Mouse (Mus musculus): Measurements from ENCODE around the gene Cdon.
"Not testable (repeated sequence)": the region's sequence is repeated elsewhere in the genome, so short reads cannot be mapped to it uniquely, and the experiment has no call there.

Cdon gene

DNA sequence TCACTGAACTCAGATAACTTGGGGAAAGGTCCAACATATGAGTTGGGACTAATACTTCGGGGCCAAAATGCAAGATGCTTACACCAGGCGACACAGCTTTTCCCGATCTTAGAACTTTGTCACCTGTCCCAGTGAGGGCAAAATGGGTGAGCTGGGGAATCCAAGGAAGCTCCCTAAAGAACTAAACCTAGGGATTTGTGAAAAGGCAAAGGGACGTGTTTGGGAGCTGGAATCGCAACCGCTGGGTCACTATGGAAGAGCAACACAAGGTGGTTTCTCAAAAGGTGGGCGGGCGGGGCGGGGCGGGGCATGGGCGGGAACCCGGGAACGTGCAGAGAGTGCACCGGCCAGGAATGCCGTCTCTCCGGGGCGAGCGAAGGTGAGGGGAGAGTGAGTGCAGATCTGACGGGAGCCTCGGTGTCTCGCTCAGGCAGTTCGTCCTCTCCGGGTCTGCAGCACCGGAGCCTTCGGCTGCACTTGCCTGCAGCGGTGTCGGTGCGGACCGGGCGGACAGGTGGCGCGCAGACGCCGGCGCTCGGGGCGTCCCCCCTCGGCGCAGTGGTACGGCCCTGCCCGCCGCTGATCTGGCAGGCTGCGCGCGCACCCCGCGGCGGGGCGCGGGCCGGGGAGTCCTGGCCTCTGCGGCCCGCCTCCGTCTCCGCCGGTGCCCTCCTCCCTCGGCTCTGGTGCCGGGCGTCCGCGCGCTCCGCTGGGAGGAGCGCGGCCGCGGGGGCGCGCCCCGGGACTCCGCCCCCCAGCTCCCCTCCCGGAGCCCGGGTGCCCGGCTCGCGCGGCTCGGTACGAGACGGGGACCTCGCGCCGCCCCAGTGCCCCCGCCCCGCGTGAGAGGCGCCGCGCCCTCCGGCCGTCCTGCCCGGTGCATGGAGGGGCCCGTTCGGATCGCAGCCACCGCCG, at the start of gene Cdon:
TSS of gene Cdon (plus strand) at position 324 of the 915 bp plus-strand sequence.
- DNase-seq, result peak; percentile 92

DNA sequence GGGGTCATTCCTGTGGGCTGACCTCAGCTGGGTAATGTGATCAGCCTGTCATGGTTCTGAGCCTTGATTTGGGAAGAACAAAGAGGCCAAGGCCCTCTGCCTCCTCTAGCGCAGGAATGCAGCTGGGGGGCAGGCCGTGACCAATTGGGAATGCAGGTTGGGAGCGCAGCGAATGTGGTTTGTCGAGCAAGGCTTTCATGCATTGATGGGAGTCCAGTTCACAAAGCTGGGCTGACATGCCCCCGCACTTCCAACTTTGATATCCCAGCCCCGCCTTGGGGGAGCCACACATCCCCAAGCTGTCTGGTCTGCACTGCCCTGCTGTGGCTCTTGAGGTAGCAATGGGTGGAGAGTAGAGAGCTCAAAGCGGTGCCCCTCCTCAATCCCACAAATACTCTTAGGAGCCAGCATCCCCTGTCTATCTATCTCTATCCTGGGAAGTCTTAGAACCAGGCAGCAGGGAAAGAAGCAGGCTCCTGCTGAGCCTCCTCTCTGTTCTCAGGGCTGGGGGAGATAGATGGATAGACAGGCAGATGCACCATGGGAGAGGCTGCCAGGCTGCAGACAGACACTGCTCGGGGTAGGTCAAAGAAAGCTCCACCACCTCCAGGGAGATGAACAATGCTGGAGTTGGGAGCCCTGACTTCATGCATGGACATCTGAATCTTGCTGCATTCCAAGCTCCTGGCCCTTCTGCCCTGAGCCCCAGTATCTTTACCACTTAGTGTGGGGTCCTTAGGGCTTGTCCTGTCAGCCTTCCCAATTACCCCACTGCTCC, 48.4 kb upstream of the Cdon start:
- no peak for DNase-seq

DNA sequence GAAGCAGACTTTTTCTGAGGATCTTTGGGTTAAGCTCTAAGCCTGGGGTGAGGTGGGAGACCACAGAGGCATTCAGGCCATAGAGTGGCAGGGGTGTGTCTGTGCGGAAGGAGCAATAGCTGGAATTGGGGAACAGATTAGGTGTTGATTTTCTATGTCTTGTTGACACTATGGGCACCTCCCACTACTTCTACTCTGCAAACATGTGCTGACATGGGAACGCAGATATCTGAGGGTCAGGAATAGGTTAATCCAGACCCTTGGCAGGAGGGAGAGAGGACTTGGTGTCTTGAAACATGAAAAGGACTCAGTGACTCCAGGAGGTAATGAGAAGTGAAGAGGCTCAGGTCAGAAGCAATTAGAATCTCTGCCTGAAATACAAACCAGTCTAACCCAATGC, 43.0 kb upstream of the Cdon start:
- no peak for DNase-seq

DNA sequence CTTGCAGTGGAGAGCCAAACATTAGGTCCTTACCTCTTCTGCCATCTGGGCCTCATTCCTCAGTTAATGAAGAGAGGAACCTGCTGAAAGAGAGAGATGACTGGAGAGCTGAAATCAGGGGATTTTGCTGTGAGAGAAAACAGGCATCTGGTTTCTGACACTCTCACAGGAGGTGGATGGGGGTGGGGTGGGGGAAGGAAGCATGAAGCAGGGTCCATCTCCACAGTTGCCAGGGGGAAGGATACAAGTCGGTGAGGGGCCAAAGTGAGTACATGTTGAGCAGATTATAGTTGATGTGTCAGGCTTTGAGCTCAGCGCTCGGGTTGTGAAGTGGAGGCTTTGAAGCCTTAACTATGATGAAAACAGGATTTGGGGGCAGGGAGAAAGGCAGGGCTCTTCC, 41.9 kb upstream of the Cdon start:
- DNase-seq, result no peak

DNA sequence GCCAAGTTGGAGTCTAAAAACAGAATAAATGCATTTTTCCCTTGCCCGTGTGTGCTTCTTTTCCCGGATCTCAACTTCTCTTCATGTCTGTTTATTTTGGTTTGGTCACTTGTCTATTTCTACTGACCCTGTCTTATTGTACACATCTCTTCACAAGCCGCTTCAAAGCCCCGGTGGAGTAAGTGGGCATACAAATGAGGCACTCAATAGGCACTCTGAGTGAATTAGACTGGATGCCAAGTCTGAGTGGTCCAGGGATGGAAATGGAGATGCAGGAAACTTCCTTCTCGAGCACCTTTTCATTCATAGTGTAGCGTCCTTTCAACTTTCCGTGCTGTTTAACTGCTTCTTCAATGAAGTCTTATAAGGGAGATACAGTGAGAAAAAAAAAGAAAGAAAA, 21.0 kb upstream of the Cdon start:
- no peak for DNase-seq

DNA sequence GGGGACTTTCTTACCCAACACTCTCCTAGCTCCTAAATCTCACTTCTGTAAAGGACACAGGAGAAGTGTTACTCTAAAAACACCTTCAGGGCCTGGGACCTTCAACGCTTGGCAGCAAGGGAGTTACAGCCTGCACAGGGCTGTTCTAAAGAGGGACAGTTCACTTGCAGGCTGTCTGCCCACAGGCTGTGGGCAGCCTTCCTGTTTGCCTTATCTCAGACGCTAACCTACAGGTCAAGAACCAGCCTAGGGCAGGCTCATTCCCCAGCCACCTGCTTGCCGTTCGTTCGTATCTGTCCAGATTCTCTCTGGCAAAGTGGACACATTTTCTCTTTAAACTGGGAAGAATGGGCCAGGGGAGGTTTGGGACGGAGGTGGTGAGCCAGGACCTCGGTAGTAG, 20.5 kb upstream of the Cdon start:
- no peak for DNase-seq

DNA sequence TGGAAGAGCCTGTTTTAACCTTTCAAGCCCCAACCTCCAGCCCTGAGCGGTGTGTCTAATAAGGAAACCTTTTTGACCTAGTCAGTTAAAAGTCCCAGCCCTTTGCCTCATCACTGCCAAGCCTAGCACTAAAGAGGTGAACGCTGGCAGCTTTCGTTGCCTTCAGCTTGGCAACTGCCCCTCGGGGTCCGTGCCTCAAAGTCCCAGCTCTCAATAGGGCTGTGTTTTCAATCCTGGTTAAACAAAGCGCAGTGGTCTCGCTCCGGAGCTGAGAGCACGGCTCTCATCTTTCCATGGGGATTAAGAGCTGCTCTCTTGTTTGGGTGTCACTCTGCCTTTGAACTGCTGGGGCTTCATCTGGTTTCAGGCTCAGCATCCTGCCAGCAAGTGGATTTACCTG, 20.1 kb upstream of the Cdon start:
- DNase-seq, result no peak

DNA sequence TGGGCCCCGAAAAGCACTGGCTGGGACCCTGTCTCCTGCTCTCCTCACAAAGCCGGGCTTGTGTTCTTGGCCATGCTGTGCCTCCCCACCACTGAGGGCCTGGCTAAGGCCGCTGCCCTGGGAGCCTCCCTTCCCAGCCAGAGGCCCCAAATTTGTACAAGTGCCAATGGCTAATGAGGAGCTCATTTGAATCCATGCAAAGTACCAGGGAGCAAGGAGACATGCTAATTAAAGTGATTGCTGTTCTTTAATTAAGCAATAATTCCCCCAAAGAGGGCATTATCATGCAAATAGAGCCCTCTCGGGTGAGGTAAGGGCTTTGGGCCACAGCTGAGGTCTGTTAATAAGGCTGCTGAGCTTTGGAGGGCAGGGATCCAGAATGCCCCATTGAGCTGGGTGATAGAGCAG, 18.3 kb upstream of the Cdon start:
- DNase-seq, result no peak

DNA sequence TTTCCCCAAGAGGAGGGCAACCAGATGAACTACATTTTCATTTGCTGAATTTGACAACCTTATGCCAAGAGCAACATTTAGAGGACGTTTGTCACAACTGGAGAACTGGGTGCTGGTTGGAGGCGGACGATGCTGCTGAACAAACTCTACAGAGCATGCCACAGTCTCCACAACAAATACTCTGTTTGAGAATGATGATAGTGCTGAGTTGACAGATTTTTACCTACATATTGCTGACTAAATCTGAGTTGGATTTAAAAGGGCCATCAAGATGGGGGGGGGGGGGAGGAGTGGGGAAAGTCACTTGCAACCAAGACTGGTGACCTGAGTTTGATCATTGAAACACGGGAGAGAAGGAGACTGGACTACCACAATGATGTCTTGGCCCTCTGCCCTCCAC, 17.4 kb upstream of the Cdon start:
- no peak for DNase-seq

DNA sequence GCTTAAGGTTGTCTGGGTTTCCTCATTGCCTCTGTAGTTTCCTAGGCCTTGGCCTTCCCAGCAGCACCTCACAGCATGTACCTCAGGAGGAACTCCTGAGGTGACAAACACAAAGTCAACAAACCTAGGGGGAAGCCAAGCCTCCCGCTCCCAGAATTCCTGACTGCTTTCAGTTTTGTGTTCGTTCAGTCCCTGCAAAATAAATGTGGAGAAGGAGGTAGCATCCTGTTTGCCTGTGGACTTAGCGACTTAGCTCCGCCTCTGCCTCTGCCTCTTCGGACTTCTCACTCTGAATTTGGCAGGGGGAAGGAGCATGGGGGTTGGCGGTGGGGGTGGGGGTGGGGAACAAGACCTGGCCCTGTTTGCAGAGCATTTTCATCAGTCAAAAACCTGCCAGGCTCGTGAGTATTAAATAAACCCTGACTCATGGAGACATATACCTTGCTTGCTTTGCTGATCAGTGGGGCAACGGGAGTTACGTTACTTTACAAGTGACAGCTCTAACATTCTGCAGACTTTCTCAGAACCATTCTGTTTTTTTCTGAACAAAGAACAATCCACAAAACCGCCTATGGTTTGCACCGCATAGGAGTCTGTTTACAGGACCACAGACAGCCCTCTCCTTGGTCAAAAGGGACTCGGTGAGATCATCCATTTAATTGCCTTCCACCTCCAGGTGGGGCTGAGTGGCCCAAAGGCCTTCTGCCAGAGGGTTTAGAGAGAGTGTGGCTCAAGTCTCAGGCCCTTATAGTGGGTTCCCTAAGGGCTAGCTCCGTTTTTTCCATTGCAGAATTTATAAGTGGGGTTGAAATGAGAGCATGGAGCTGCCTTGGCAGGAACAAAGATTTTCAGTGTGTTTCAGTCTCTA, 15.7 kb upstream of the Cdon start:
- no peak for DNase-seq

DNA sequence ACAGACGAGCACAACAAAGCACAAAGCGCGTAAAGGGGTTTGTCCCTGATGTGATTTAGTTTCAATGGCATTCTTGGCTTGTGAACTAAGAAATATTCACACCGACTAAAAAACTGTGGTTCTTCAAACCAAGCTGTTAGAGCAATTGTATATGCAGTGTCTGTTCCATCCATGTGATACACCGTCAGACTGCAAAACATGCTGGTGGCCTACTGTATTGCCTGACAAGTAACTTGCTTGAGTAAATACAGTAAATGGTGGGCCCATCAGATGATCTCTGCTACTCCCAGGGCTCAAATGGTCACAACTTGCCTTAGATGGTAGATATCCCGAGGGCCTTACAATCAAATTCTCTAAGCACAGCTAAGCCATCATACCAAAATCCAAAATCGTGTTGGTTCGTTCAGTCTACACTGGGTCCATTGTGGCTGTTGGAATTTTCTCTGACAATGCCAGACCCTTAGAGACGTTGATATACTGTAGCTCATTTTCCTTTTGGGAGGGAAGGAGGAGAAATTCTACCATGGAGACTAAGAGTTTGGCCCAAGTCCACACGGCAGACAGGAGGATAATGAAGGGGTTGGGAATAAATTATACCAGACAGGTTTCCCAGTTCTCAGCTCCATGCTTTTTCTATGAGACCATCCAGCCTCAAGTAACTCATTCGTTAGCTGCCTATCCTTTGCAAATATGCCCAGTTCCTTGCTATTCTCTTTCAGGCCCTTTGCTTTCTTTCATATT, 9.5 kb upstream of the Cdon start:
- no peak for DNase-seq

DNA sequence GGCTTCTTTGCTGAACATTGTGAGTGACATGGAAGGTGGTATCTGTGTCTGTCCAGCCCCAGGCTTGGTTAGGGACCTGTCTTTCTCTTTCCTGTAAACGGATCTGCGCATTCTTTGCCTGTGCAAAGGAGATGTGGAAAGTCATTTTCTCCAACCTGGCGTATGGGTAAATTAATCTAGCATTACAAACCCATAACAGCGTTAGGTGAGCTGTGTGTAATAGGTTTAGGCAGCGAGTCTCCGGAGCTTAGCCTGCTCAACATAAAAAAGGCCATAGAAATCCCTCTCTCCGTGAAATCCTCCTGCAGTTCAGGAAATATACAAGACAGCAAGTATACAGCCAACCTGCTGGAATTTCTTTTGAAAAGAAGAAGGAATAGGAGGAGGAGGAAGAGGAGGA, 9.0 kb upstream of the Cdon start:
- DNase-seq, result no peak

DNA sequence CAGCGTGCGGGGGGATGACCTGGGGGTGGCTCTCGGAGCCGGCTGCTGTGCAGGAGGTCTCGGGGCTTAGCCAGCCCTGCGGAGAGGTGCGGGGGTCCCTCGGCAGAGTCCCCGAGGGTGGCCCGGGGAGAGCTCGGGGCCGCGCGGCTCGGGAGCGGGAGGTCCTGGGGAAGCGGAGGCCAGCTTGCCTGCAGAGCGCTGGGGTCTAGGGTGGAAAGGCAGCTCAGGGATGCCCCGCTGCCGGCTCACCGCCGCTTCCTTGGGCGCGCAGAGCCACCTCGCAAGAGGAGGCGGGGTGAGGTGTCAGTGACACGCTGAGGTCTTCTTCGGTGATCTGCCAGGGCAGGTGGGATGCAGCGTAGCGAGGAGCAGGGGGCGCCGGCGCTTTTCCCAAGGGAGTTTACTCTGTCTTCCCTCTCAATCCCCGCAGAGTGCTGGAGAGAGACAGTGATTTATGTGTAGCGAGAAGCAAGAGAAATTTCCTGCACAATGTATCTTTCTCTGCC, 855 bp downstream of the Cdon start:
- peak; percentile 77 for DNase-seq

DNA sequence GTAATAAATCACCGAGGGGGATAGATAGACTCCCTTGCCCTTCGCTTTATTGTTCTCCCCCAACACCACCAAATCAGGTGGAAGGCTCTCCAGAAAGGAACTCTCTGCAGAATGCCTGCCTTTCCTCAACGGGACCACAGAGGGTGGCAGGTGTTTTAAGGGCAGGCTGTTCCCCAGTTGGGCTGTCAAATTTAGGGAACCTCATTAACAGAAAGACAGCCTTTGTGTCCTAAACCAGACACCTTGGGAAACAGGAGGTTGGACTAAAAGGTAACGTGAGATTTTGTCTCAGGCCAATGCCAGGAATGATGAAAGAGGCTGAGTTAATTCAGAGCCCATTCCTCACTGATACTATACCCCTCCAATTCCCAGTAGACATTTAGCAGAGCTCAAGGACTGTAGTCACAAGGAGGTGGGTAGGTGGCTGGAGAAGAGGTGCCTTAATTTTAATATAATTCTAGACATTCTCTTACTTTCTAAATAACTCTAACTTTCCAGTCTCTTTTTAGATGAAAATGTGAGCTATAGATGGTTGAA, 1.5 kb downstream of the Cdon start:
- no peak for DNase-seq

DNA sequence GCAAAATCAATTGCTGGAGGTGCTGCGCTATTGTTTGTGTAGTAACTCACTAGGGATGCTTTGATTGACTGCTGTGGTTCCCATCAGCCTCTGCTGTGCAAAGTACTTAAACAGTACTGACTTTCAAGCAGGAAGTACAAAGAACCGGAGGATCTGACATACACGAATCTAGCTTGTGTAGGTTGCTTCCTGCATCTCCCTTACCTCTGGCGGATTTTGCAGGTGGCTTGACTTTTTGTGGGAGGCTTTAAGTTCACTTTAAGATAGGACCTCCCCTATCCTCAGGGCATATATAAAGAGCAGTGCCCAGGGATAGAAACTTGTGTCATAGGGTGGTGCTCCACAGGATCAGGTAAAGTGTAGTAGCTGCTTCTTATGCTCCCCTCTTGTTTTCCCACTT, 2.3 kb downstream of the Cdon start:
- no peak for DNase-seq

DNA sequence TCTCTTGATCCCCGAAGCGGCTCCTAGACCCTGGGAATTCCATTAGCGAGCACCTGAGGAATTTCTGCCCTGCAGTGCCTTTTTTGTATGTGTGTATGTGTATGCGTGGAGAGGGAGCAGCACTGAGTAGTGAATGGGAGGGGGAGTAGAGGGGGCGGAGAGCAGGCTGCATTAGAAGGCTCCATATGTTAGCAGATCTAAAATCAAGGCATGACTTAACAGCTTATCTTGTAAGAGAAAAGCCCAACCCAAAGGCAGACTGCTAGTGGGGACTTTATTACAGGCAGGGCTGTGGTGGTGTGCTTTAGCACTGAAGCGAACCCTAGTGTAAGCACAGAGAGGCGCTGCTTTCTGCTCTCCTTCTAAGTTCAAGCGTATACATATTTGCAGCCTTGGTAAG, 3.7 kb downstream of the Cdon start:
- DNase-seq, result no peak

DNA sequence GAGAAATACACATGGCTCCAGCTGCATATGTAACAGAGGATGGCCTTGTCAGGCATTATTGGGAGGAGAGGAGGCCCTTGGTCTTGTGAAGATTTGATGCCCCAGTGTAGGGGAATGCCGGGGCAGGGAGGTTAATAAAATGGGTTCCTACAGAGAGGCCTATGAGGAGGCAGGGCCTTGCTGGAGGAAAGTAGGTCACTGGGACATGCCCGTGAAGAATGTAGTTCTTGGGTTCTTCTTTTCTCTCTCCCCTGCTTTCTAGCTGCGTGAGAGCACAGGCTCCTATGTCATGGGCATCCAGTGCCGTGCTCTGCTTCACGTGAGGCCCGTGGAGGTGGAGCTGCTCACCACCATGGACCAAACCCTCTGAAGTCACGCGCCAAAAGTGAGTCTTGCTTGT, 9.5 kb downstream of the Cdon start:
- DNase-seq, result no peak

DNA sequence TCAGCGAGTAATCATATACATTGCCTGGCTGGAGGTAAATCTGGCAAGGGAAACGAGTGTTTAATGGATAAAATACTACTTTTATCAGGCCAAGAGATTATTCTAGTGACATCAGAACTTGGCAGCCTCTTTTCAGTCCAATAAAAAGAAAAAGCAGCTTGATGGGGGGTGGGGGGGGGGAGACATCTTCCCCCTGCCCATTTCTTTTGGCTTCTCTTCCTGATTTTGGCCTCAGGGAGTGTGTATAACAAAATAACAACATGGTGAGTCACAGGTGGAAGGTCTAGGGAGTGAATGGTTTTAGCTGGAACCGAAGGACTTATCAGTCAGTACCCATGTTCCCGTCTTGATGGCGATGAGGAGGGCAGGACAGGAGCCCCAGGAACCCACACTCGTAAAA, 10.5 kb downstream of the Cdon start:
- DNase-seq, result no peak

DNA sequence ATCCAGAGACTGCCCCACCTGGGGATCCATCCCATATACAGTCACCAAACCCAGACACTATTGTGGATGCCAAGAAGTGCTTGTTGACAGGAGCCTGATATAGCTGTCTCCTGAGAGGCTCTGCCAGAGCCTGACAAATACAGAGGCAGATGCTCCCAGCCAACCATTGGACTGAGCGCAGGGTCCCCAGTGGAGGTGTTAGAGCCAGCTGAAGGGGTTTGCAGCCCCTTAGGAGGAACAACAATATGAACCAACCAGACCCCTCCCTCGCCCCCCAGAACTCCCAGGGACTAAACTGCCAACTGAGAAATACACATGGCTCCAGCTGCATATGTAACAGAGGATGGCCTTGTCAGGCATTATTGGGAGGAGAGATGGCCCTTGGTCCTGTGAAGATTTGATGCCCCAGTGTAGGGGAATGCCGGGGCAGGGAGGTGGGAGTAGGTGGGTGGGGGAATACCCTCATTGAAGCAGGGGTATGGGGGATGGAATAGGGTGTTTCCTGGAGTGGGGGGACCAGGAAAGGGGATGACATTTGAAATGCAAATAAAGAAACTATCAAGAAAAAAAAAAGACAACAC, 11.9 kb downstream of the Cdon start:
- DNase-seq, result not testable (repeated sequence)

DNA sequence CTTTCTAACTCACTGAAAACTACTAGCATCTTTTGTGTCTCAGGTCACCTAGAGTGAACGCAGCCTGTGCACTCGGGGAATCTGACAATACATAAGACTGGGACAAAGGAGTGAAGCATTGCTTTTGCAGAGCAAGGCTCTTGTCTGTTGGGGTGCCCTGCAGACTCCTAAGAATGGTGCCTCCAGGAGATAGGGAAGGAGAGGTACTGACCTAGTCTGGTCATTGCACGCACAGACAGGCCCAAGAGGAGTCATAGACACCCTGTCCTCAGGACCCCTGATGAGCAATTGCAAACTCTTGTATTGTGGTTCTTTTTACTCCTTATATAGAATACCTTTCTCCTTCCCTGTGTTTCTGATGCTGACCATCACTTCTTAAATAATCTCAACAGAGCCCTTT, 13.4 kb downstream of the Cdon start:
- no peak for DNase-seq

DNA sequence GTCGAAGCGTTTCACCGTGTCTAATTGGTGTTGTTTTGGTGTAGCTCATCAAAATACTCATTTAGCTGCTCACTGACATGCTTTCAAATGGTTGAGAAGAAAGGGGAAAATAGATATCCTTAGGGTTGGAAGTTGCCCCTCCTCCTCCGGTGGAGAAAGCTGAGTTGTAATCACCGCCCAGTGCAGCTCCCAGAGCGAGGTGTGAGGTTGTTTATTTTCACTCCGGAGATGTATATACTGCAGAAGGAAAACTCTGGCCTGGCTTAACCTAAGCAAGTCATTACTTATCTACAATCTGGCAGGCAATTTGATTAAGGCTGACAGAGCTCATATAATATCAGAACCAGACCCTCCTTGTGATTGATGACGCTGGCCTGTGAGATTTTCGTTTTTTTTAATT, 14.6 kb downstream of the Cdon start:
- no peak for DNase-seq

All from cerebellum, adult 9-11 months (tissue).